Mouse (Mus musculus) A20 (cell line): ENCODE data around the gene Sh2d3c.

ENCODE experiments used
- DNase-seq: peaks from one replicate; pipeline ENCODE4 v3.0.0-alpha.2; 2011; ENCODE audit warnings: low read depth, low spot score

Gene Sh2d3c

DNA sequence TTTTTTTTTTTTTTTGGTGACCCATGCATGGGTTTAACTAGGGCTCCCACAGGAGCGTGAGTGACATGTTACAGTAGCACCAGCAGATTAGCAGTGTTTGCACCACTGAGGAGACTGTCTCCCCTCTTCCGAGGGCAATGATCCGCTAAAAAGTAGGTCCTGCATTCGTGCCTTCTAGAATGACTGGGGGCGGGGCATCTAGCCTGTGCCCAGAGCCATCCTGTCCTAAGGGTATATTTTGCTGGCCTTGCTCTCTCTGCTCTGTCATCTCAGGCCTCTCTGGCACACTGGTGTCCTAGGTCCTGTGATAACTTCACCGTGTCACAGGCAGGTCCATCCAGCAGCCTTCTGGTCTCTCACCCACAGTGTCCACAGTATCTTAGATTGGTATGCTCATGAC, 21.2 kb upstream of the Sh2d3c start:
- DNase-seq = no peak

GRCm38 (mm10) chr2:32700966-32701743, 19.7 kb upstream of the Sh2d3c start:
- DNase-seq = no peak

DNA sequence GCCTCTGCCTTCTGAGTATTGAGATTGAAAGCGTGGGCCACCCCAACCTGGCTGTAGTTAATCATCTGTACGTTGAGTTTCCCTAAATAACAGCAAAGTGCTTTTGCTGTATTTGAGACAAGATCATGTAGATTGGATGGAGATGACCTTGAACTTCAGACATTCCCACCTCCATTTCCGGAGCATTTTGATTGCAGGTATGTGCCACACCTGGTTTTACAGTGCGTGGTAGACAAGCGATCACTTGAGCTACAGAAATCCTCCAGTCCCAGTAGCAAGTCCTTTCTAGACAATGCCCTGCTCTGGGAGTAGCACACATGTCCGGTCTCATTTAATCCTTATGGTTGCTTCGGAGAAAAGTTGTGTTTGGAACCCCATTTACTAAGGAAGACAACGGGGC, 17.8 kb upstream of the Sh2d3c start:
- no peak for DNase-seq

GRCm38 (mm10) chr2:32704021-32704421, 16.8 kb upstream of the Sh2d3c start, which contains the start of gene Fpgs:
Gene Fpgs, minus strand, starts transcription at chr2:32704145.
- DNase-seq = no peak

DNA sequence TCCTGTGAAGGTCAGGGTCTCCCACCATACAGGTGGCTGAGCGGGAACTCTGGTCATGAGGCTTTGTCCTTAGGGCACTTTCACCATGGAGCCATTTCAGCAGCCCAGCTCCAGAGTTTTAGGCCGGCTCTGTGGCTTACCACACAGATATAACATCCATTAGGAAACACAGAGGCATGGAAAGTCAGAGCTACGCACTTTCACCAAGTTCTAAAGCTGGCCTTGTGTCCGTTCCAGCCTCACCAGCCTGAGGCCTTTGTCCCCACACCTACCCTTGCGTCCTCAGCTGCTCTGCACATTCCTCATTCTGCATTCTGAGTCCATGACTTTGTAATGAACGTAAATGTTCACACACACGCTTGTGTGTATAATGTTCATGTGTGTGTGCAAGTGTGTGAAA, 15.8 kb upstream of the Sh2d3c start:
- DNase-seq = no peak

- no peak for DNase-seq
Observed at GRCm38 (mm10) chr2:32706971-32707370, 13.9 kb upstream of the Sh2d3c start.

- DNase-seq = peak; percentile 69
Observed at GRCm38 (mm10) chr2:32708643-32709042, 12.2 kb upstream of the Sh2d3c start.

DNA sequence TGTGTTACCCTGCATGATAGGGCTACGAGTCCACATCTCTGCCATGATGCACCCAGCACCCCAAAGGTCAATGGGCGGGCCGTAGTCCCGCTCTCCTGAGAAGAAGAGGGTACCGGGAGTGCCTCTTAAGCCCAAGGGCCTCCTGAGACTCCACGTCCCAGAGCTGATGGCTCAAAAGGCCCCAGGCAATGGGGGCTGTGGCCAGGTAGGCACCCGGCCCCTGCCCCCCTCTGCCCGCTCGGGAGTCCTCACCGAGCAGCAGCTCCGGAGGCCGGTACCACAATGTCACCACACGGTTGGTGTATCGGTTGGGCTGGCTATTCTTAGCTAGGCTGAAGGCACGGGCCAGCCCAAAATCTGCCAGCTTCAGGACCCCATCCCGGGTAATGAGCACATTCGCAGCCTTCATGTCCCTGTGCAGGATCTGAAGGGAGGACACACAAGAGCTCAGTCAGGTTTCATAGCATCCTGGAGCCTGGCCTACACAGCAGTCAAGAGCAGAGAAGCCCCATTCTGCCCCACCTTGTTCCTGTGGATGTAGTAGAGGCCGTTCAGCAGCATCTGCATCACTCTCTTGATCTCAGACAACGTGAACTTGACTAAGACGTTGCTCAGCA, 11.2 kb upstream of the Sh2d3c start:
- no peak for DNase-seq

GRCm38 (mm10) chr2:32710425-32710824, 10.4 kb upstream of the Sh2d3c start:
- DNase-seq = peak; percentile 77

DNA sequence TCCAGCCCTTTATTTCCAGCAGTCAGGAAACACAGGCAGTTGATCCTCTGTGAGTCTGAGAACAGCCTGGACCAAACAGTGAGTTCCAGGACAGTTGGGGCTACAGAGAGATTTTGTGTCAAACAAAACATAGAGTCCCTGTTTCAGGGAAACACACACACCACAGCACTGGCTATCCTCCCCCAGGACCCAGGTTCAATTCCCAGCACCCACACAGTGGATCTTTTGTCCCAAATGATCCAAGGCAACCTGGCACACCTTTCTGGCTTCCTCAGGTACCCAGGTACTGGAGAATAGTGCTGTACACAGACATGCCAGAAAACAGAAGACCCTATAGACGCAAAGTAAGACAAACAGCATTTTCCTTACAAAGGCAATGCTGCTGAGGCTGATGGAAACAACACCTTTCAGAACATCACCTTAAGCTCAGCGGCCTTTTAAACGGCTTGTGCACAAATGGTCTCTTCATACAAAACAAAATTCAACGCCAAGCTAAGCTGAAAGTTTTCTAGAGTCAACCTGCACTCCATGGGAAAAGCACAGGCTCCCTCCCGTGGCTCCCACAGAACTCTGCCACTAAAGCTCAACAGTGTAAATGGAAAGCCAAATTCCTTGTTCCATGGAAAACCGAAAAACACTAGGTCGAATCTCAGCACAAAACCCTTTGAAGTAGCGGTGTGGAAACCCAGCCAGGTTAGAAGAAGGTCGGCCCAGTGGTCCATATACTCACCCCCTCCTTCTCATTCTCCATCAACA, 9.4 kb upstream of the Sh2d3c start:
- DNase-seq = no peak

DNA sequence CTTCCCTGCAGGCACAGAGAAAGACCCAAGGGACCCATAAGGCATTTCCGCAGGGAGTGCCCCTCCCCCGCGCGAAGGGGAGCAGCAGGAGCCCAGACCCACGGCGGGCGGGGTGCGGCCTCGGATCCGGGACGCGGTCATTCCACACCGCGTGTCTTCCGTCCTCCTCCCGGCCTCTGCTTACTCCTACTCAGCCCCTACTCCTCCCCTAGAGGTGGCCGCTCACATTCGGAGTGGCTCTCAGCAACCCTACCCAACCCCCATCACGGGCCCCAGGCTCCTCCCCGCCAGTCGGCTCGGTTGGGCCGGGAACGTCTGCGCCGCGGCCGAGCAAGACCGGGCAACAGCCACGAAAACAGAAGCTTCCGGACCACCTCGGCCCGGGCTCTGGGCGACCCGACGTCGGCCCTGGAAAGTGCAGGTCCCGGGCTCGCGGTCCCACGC, 8.7 kb upstream of the Sh2d3c start:
- DNase-seq = peak; percentile 82

- peak; percentile 94 for DNase-seq
Observed at GRCm38 (mm10) chr2:32712586-32712933, 8.3 kb upstream of the Sh2d3c start.

DNA sequence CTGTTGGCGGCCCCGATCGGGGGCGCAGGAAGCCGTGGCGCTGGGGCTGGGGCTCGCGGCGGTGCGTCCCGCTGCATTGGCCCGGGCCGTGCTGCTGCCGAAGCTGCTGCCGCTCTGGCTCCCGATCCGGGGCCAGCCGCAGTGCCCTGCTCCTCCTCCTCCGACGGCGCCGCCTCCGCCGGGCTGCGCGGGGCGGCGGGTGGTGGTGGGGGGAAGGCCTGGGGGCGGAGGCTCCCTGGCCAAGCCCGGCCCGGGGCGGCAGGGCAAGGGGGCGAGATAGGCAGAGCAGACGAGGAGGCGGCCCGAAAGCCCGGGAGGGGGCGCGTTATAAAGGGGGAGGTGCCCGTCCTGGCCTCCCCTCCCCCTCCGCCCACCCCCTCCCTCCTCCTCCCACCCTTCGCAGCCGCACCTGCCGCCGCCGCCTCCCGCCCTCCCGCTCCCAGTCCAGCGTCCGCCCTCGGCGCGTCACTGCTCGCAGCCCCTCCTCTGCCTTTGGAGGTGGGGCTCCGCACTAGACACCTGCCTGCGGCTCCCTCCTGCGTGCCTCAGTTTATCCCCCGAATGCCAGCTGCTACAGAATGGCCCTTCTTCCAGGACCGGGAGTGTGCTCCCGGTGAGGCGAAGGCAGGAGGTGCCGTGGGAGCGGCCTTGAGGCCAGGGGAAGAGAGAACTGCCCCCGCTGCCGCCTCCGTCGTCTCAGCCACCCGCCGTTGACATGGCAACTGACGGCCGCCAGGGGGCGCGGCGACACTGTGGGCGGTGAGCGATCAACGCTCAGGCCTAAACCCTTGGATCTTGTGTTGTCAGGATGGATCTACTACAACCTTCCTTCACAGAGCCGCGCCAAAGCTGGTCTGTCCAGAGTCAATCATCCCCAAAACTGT, 7.7 kb upstream of the Sh2d3c start, which contains the start of gene Cdk9:
Gene Cdk9 (minus strand): TSS at position 143 of the 884 bp plus-strand sequence.
- peak; percentile 96 for DNase-seq

DNA sequence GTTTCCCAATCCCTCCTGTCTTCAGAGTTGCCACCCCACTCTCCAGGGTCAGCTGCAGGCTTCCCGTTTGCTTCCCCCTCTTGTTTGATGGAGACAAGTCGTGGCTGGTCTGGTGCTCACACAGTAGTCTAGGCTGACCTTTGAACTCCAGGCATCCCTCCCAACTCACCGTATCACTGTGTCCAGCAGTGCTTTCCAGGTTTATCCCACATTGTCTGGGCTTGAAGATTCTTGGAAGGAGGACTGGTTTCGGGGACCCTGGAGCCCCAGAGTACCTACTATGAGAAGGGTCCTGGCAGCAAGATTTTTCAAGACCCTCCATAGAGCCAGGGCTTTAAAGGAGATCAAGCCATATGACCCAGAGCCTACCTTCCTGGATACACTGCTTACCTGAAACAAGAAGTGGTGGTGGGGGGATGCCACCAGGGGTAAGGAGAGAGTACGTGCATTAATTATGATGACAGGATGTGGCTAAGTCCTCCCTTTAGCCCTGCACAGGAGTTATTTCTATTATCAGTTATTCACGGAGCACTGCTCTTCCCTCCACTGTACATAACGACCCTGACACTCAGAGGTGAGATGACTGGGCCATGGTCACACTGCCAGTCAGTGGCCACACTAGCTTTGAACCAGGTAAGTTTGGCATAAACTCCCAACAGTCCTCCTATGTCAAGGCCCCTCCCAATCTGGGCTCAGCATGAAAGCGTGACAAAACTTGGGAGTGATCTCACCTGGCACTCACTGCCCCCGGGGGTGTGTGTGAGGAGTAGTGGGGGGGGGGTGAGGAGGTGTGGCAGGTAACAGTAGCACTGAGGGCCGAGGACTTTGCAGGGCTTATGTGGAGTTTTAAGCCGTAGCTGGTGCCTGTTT, 6.5 kb upstream of the Sh2d3c start:
- no peak for DNase-seq

- DNase-seq = peak; percentile 53
Observed at GRCm38 (mm10) chr2:32714987-32715425, 5.8 kb upstream of the Sh2d3c start.

- no peak for DNase-seq
Observed at GRCm38 (mm10) chr2:32718761-32719160, 2.1 kb upstream of the Sh2d3c start.

DNA sequence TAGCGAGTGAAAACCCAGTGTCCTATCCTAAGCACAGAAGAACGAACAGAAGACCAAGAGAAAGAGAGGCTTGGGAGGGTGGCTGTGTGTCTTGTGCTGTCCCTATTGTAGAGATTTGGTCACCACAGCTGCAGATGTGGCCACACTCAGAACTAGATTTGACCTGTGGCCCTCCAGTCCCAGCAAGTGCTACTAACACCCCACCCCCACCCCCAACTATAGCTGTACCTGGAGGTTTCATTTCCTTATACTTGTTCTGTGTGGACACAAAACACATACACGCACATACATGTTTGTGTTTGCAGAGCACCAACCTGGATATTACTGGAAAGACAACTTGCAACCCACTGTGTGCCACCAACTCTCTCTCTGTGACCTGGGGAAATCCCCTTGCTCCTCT, 802 bp upstream of the Sh2d3c start:
- peak; percentile 82 for DNase-seq

DNA sequence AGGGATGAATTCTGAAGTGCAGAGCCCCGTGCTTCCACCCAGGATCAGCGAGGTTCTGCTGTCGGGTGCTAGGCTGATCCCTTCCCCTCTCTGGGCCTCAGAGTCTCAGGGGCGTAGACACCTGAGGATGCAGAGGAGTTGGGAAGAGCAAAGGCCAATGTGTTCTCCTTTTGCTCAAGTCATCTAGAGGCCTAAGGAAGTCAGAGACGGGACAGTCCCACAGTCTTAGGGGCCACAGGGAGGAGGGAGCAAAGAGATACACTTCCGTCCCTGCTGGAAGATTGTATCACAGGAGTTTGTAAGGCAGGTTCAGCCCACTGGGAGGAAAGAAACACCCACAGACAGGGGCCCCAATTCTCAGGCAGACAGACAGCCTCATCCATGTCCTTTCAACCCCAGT, 1.2 kb downstream of the Sh2d3c start:
- peak; percentile 58 for DNase-seq

GRCm38 (mm10) chr2:32722581-32722980, 1.7 kb downstream of the Sh2d3c start:
- peak; percentile 53 for DNase-seq

DNA sequence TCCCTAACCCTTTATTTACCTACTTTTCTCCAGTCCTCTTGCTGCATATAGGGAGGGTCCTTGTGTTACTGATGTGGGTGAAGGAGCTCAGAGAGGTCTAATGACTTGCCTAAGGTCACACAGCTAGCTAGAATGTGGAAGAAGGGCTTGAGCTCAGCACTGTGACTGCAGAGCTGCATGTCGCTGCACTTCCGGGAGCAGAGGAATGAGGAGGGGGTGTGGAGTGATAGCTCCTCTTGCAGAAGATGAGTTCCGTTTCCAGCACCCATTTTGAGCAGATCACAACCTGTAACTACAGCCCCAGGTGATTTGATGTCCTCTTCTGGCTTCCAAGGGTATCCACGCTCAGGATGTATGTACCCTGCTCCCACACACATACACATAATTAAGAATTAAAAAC, 3.3 kb downstream of the Sh2d3c start:
- DNase-seq = no peak
